Mouse (Mus musculus) olfactory bulb, adult 2 months (tissue): Measurements from ENCODE around the gene Mast4. TPM values are rescaled to one million over a fixed set of nuclear protein-coding genes. Genes with fewer than 3 reads are reported as not detected.

Experiments
- H3K27ac ChIP-seq: fragments of 200-500 bp; 2 replicates; pipeline ENCODE4 v1.5.1; 2012; ENCODE audit warnings: low read depth, low read length; ENCODE audit not compliant: insufficient read depth
- H3K4me1 ChIP-seq: fragments of 200-500 bp; 2 replicates; pipeline ENCODE4 v1.6.1; 2012; ENCODE audit warnings: low read length; ENCODE audit not compliant: control insufficient read depth, insufficient read depth
- H3K4me3 ChIP-seq: fragments of 200-500 bp; 2 replicates; pipeline ENCODE4 v1.5.1; 2012; ENCODE audit warnings: mild to moderate bottlenecking, low read depth, low read length, moderate library complexity; ENCODE audit not compliant: insufficient read depth
- CTCF ChIP-seq: fragments of 200-500 bp; IDR thresholded peaks from 2 replicates; pipeline ENCODE4 v1.5.1; 2012; ENCODE audit warnings: low read depth, mild to moderate bottlenecking, low read length, moderate library complexity; ENCODE audit not compliant: insufficient read depth
- POLR2A ChIP-seq: fragments of 200-500 bp; IDR thresholded peaks from 2 replicates; pipeline ENCODE4 v1.6.1; 2012; ENCODE audit warnings: mild to moderate bottlenecking, low read depth, low read length, moderate library complexity; ENCODE audit not compliant: insufficient read depth
- WGBS: fragments of 180-500 bp; shearing (Covaris S2); methylation state at CpG from one replicate; pipeline ENCODE4 v1.1.7; 2018; 5-methylcytosine and 5-hydroxymethylcytosine counted together
- polyA plus RNA-seq: library from polyadenylated mRNA; stranded (reverse); fragments of >200 nt; gene quantifications from 2 replicates; pipeline ENCODE4 v1.2.4, GENCODE M21; 2012; ENCODE audit warnings: low replicate concordance; ENCODE audit not compliant: missing spikeins, insufficient read depth, insufficient read length

The Mast4 gene
- polyA plus RNA-seq, 1 experiment, result not detected

- TF ChIP-seq POLR2A (no peak), CTCF (no peak)
- Histone ChIP-seq H3K27ac (no peak overlapping the region), H3K4me3 (no peak overlapping the region), H3K4me1 (no peaks in the 10 kb centered on the region)
- 68% methylated on average over 6 of the region's 6 CpGs for WGBS
Observed at GRCm38 (mm10) chr13:103018481-103018880, 315.8 kb downstream of the Mast4 start.

- no peak for TF ChIP-seq CTCF
- no peak for TF ChIP-seq POLR2A
- no peaks in the 10 kb centered on the region for H3K4me1 ChIP-seq
- H3K4me3 ChIP-seq, result no peak overlapping the region
- H3K27ac ChIP-seq, result no peak overlapping the region
- 97% methylated on average over 3 of the region's 3 CpGs for WGBS
Observed at GRCm38 (mm10) chr13:103017661-103018060, 316.6 kb downstream of the Mast4 start.

- H3K4me1 ChIP-seq, result no peaks in the 10 kb centered on the region
- no peak overlapping the region for H3K4me3 ChIP-seq
- TF ChIP-seq CTCF (no peak), POLR2A (no peak)
- WGBS, result 85% methylated on average over 3 of the region's 3 CpGs
- no peak overlapping the region for H3K27ac ChIP-seq
Observed at GRCm38 (mm10) chr13:103015131-103015750, 319.1 kb downstream of the Mast4 start.

GRCm38 (mm10) chr13:103014631-103015030 lies 319.7 kb downstream of the Mast4 start:
- H3K4me1 ChIP-seq, result no peaks in the 10 kb centered on the region
- H3K27ac ChIP-seq, result no peak overlapping the region
- no peak overlapping the region for H3K4me3 ChIP-seq
- WGBS, result 78% methylated on average over 6 of the region's 6 CpGs
- TF ChIP-seq POLR2A, result no peak
- TF ChIP-seq CTCF, result no peak

- 76% methylated on average over 1 of the region's 1 CpGs for WGBS
- Histone ChIP-seq H3K4me1 (no peaks in the 10 kb centered on the region), H3K27ac (no peak overlapping the region), H3K4me3 (no peak overlapping the region)
- no peak for TF ChIP-seq CTCF
- no peak for TF ChIP-seq POLR2A
Observed at GRCm38 (mm10) chr13:103014222-103014621, 320.1 kb downstream of the Mast4 start.

- TF ChIP-seq CTCF (no peak), POLR2A (no peak)
- 95% methylated on average over 2 of the region's 2 CpGs for WGBS
- no peaks in the 10 kb centered on the region for H3K4me1 ChIP-seq
Observed at GRCm38 (mm10) chr13:103005227-103005626, 329.1 kb downstream of the Mast4 start.

GRCm38 (mm10) chr13:103001831-103002230 lies 332.5 kb downstream of the Mast4 start:
- TF ChIP-seq CTCF (no peak), POLR2A (no peak)
- Histone ChIP-seq H3K4me3 (no peak overlapping the region), H3K27ac (no peak overlapping the region), H3K4me1 (no peaks in the 10 kb centered on the region)
- 95% methylated on average over 1 of the region's 1 CpGs for WGBS

More at GRCm38 (mm10) chr13:103005227-103005626, 329.1 kb downstream of the Mast4 start:
- H3K4me3 ChIP-seq, result no peak overlapping the region
- H3K27ac ChIP-seq, result no peak overlapping the region

GRCm38 (mm10) chr13:103000891-103001290 lies 333.4 kb downstream of the Mast4 start:
- TF ChIP-seq POLR2A (no peak), CTCF (no peak)
- H3K27ac ChIP-seq, result no peak overlapping the region
- WGBS, result 42% methylated on average over 7 of the region's 7 CpGs
- no peak overlapping the region for H3K4me3 ChIP-seq
- no peaks in the 10 kb centered on the region for H3K4me1 ChIP-seq

- Histone ChIP-seq H3K27ac (no peak overlapping the region), H3K4me1 (no peaks in the 10 kb centered on the region), H3K4me3 (no peak overlapping the region)
- 73% methylated on average over 11 of the region's 11 CpGs for WGBS
- TF ChIP-seq POLR2A (no peak), CTCF (no peak)
Observed at GRCm38 (mm10) chr13:102994098-102994497, 340.2 kb downstream of the Mast4 start.

- Histone ChIP-seq H3K4me1 (no peaks in the 10 kb centered on the region), H3K4me3 (no peak overlapping the region), H3K27ac (no peak overlapping the region)
- TF ChIP-seq CTCF (no peak), POLR2A (no peak)
- WGBS, result 91% methylated on average over 7 of the region's 7 CpGs
Observed at GRCm38 (mm10) chr13:102992680-102993423, 341.4 kb downstream of the Mast4 start.
